Mouse (Mus musculus): ENCODE results near the gene Arl1. TPM values are rescaled to one million over a fixed set of nuclear protein-coding genes. Genes with fewer than 3 reads are reported as not detected.
"Not testable (repeated sequence)": the region's sequence is repeated elsewhere in the genome, so short reads cannot be mapped to it uniquely, and the experiment has no call there.

Gene Arl1
- total RNA-seq (2015; ENCODE audit: low replicate concordance) (19.4 and 22.9 TPM in 2 replicates), total RNA-seq (2017; ENCODE audit: low replicate concordance) (9.5 and 26.6 TPM in 2 replicates)

GRCm38 (mm10) chr10:88730571-88731495, at the start of gene Arl1:
Gene Arl1 (plus strand): TSS chr10:88730858.
- peak; percentile 89 for ATAC-seq (replicated peaks; ENCODE audit: low FRiP score, poor library complexity, severe bottlenecking)

GRCm38 (mm10) chr10:88682904-88683563, 47.6 kb upstream of the Arl1 start:
- ATAC-seq (replicated peaks; ENCODE audit: low FRiP score, poor library complexity, severe bottlenecking) = no peak

- ATAC-seq (replicated peaks; ENCODE audit: low FRiP score, poor library complexity, severe bottlenecking) = no peak
These were observed 45.7 kb upstream of the Arl1 start, which contains the start of gene Spic for GRCm38 (mm10) chr10:88684925-88685324. Gene Spic (minus strand): TSS chr10:88685015.

- no peak for ATAC-seq (replicated peaks; ENCODE audit: low FRiP score, poor library complexity, severe bottlenecking)
These were observed 29.7 kb upstream of the Arl1 start for GRCm38 (mm10) chr10:88700938-88701337.

- no peak for ATAC-seq (replicated peaks; ENCODE audit: low FRiP score, poor library complexity, severe bottlenecking)
These were observed 21.8 kb upstream of the Arl1 start for GRCm38 (mm10) chr10:88708671-88709523.

- ATAC-seq (replicated peaks; ENCODE audit: low FRiP score, poor library complexity, severe bottlenecking) = no peak
These were observed 18.3 kb upstream of the Arl1 start for GRCm38 (mm10) chr10:88712359-88712758.

- no peak for ATAC-seq (replicated peaks; ENCODE audit: low FRiP score, poor library complexity, severe bottlenecking)
These were observed 15.9 kb upstream of the Arl1 start for GRCm38 (mm10) chr10:88714744-88715143.

- ATAC-seq (replicated peaks; ENCODE audit: low FRiP score, poor library complexity, severe bottlenecking) = no peak
These were observed 15.0 kb upstream of the Arl1 start for GRCm38 (mm10) chr10:88715621-88716020.

- ATAC-seq (replicated peaks; ENCODE audit: low FRiP score, poor library complexity, severe bottlenecking) = no peak
These were observed 13.5 kb upstream of the Arl1 start for GRCm38 (mm10) chr10:88716986-88717755.

GRCm38 (mm10) chr10:88717756-88718025, 13.0 kb upstream of the Arl1 start:
- ATAC-seq (replicated peaks; ENCODE audit: low FRiP score, poor library complexity, severe bottlenecking) = no peak

GRCm38 (mm10) chr10:88719618-88720017, 11.0 kb upstream of the Arl1 start:
- ATAC-seq (replicated peaks; ENCODE audit: low FRiP score, poor library complexity, severe bottlenecking) = no peak

GRCm38 (mm10) chr10:88725343-88725742, 5.3 kb upstream of the Arl1 start:
- no peak for ATAC-seq (replicated peaks; ENCODE audit: low FRiP score, poor library complexity, severe bottlenecking)

- ATAC-seq (replicated peaks; ENCODE audit: low FRiP score, poor library complexity, severe bottlenecking) = no peak
These were observed 3.5 kb upstream of the Arl1 start for GRCm38 (mm10) chr10:88727128-88727527.

- ATAC-seq (replicated peaks; ENCODE audit: low FRiP score, poor library complexity, severe bottlenecking) = no peak
These were observed 2.5 kb upstream of the Arl1 start for GRCm38 (mm10) chr10:88728166-88728565.

- peak; percentile 49 for ATAC-seq (replicated peaks; ENCODE audit: low FRiP score, poor library complexity, severe bottlenecking)
These were observed 1.0 kb downstream of the Arl1 start for GRCm38 (mm10) chr10:88731496-88732308.

GRCm38 (mm10) chr10:88732309-88732622, 1.6 kb downstream of the Arl1 start:
- 0 out of 2 replicates have a peak, but pooled peaks have one; percentile 40 for ATAC-seq (replicated peaks; ENCODE audit: low FRiP score, poor library complexity, severe bottlenecking)

- not testable (repeated sequence) for ATAC-seq (replicated peaks; ENCODE audit: low FRiP score, poor library complexity, severe bottlenecking)
These were observed 8.4 kb downstream of the Arl1 start for GRCm38 (mm10) chr10:88739074-88739473.

- no peak for ATAC-seq (replicated peaks; ENCODE audit: low FRiP score, poor library complexity, severe bottlenecking)
These were observed 9.2 kb downstream of the Arl1 start for GRCm38 (mm10) chr10:88739818-88740217.

GRCm38 (mm10) chr10:88740781-88741180, 10.1 kb downstream of the Arl1 start:
- no peak for ATAC-seq (replicated peaks; ENCODE audit: low FRiP score, poor library complexity, severe bottlenecking)
